Mouse (Mus musculus): Measurements from ENCODE around the gene Eif4b. TPM values are rescaled to one million over a fixed set of nuclear protein-coding genes. Genes with fewer than 3 reads are reported as not detected.

The Eif4b gene
- total RNA-seq, 2 experiments from 2014 or later = 180 to 394 TPM

Other genes with a start within 250 kb of the Eif4b start
- gene Krt1, start 223.0 kb upstream of the Eif4b start, total RNA-seq (2015) = not detected in 2 replicates
- not detected in 2 replicates for gene Krt1, start 223.0 kb upstream of the Eif4b start, total RNA-seq (2017)
- gene Krt77, start 204.1 kb upstream of the Eif4b start, total RNA-seq (2015) = not detected in 2 replicates
- gene Krt77, start 204.1 kb upstream of the Eif4b start, total RNA-seq (2017) = not detected in 2 replicates
- not detected in 2 replicates for gene Krt76, start 180.9 kb upstream of the Eif4b start, total RNA-seq (2015)
- not detected in 2 replicates for gene Krt76, start 180.9 kb upstream of the Eif4b start, total RNA-seq (2017)
- 0.52 TPM in 1 of 2 replicates, not detected in the other for gene Krt4, start 149.0 kb upstream of the Eif4b start, total RNA-seq (2015)
- not detected in 2 replicates for gene Krt4, start 149.0 kb upstream of the Eif4b start, total RNA-seq (2017)
- not detected in 2 replicates for gene Krt79, start 133.4 kb upstream of the Eif4b start, total RNA-seq (2015)
- not detected in 2 replicates for gene Krt79, start 133.4 kb upstream of the Eif4b start, total RNA-seq (2017)
- not detected in 2 replicates for gene Krt78, start 119.5 kb upstream of the Eif4b start, total RNA-seq (2015)
- not detected in 2 replicates for gene Krt78, start 119.5 kb upstream of the Eif4b start, total RNA-seq (2017)
- gene Krt8, start 69.3 kb upstream of the Eif4b start, total RNA-seq (2015) = 0.12 and 0.73 TPM in 2 replicates
- 0.12 and 0.44 TPM in 2 replicates for gene Krt8, start 69.3 kb upstream of the Eif4b start, total RNA-seq (2017)
- gene Krt18, start 45.6 kb upstream of the Eif4b start, total RNA-seq (2015) = 7.9 and 11.8 TPM in 2 replicates
- gene Krt18, start 45.6 kb upstream of the Eif4b start, total RNA-seq (2017) = 12.0 and 14.6 TPM in 2 replicates
- not detected in 2 replicates for gene Tns2, start 26.6 kb downstream of the Eif4b start, total RNA-seq (2015)
- not detected in 2 replicates for gene Tns2, start 26.6 kb downstream of the Eif4b start, total RNA-seq (2017)
- 2.9 and 3.2 TPM in 2 replicates for gene Spryd3, start 62.5 kb downstream of the Eif4b start, total RNA-seq (2015)
- gene Spryd3, start 62.5 kb downstream of the Eif4b start, total RNA-seq (2017) = 11.5 and 17.9 TPM in 2 replicates
- gene Igfbp6, start 70.6 kb downstream of the Eif4b start, total RNA-seq (2015) = not detected in 2 replicates
- not detected in 2 replicates for gene Igfbp6, start 70.6 kb downstream of the Eif4b start, total RNA-seq (2017)
- 0.73 and 1.9 TPM in 2 replicates for gene Soat2, start 76.8 kb downstream of the Eif4b start, total RNA-seq (2015)
- 1.2 and 3.3 TPM in 2 replicates for gene Soat2, start 76.8 kb downstream of the Eif4b start, total RNA-seq (2017)
- gene Zfp740, start 129.5 kb downstream of the Eif4b start, total RNA-seq (2015) = 19.7 and 28.7 TPM in 2 replicates
- 28.3 and 29.5 TPM in 2 replicates for gene Zfp740, start 129.5 kb downstream of the Eif4b start, total RNA-seq (2017)
- 6.3 and 10.2 TPM in 2 replicates for gene Csad, start 131.0 kb downstream of the Eif4b start, total RNA-seq (2015)
- 6.4 and 8.1 TPM in 2 replicates for gene Csad, start 131.0 kb downstream of the Eif4b start, total RNA-seq (2017)
- 26.6 and 29.2 TPM in 2 replicates for gene Itgb7, start 158.2 kb downstream of the Eif4b start, total RNA-seq (2015)
- gene Itgb7, start 158.2 kb downstream of the Eif4b start, total RNA-seq (2017) = 36.7 and 44.6 TPM in 2 replicates
- gene Rarg, start 183.7 kb downstream of the Eif4b start, total RNA-seq (2015) = 4.1 and 4.8 TPM in 2 replicates
- 3.9 and 4.2 TPM in 2 replicates for gene Rarg, start 183.7 kb downstream of the Eif4b start, total RNA-seq (2017)
- gene Gm9918, start 196.8 kb downstream of the Eif4b start, total RNA-seq (2015) = not detected in 2 replicates
- not detected in 2 replicates for gene Gm9918, start 196.8 kb downstream of the Eif4b start, total RNA-seq (2017)
- 28.2 and 33.0 TPM in 2 replicates for gene Mfsd5, start 205.7 kb downstream of the Eif4b start, total RNA-seq (2015)
- gene Mfsd5, start 205.7 kb downstream of the Eif4b start, total RNA-seq (2017) = 17.8 and 25.5 TPM in 2 replicates
- 33.9 and 34.8 TPM in 2 replicates for gene Espl1, start 222.5 kb downstream of the Eif4b start, total RNA-seq (2015)
- 15.0 and 19.2 TPM in 2 replicates for gene Espl1, start 222.5 kb downstream of the Eif4b start, total RNA-seq (2017)

Data from megakaryocyte progenitor cell, adult 5-6 weeks (primary cell).